Mouse (Mus musculus): ENCODE results near the gene 4931422A03Rik. TPM values are rescaled to one million over a fixed set of nuclear protein-coding genes. Genes with fewer than 3 reads are reported as not detected.
"Not testable (repeated sequence)": the region's sequence is repeated elsewhere in the genome, so short reads cannot be mapped to it uniquely, and the experiment has no call there.

The 4931422A03Rik gene
- polyA plus RNA-seq, 1 experiment from 2014 or later: 2.2 TPM

DNA sequence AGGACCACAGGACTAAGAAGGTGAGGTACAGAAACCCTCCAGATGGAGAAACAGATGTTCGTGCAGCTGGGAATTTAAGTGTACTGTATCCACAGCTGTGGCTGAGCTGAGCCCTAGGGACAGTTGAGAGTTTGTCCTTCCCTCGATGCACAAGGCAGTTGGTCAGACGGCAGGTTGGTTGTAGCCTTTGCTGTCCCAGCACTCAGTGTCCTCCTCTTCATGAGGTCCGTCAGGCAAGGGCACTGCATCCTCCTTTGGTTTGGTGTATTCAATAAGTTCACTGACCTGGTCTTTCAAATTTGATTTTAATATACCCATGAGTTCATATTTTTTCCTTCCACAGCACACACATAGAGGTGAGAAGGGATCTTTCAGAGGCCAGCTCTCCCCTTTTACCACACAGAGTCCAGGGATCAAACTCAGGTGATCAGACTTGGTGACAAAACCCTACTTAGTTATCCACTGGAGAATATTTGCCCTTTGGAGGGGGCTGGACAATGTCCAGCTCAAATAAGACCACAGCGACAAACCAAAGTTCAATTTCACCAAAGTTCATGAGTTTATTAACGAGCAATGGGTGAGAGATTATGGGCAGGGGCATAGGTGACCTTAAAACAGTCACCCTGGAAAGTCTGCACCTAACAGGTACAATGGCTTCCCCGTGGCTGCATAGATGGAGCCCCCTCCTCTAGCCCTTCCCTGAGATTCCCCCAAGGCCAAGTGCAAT, 20.2 kb downstream of the 4931422A03Rik start:
- ATAC-seq (ENCODE audit: low FRiP score, low read depth): no peak
- 80% methylated on average over 7 of the region's 7 CpGs for WGBS
- Histone ChIP-seq H3K36me3 (no peaks in the 10 kb centered on the region), H3K9me3 (no peaks in the 10 kb centered on the region), H3K27me3 (replicated peaks) (no peaks in the 10 kb centered on the region), H3K4me2 (replicated peaks) (no peak overlapping the region), H3K27ac (no peak overlapping the region), H3K4me3 (no peak overlapping the region), H3K9ac (no peak overlapping the region), H3K4me1 (no peaks in the 10 kb centered on the region)

DNA sequence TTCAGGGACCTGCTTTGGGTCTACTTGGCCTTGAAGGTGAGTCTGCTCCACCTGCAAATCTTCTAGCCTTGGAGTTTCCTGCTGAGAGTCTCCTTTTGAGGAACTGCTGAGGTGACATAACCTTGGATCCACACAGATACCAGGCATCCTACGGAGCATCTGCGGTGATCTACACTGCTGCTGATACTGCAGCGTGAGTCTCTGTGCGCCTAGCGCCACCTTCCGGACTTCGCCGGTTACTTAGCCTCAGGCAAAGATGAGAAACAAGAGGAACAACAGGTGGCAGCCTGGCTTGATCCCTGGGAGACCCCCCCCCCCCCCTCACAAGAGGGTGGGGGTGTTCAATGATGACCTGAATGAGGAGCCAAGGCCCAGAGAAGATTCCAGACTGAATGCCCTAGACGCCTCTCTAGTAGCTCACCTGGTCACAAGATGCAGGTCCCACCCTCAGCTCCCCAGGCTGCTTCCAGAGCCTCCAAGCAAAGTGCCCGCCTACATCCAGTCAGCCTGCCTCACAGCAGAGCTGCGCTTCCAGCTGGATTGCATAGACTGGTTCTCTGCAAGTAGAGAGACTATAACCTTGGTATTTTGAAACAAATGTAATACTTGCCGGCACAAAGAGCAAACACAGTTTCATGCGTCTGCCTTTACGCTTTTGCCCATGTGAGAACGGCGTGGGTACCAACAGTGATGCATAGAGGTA, 25.3 kb downstream of the 4931422A03Rik start:
- peak; percentile 50; the same call in 1 of the 2 replicates for ATAC-seq (ENCODE audit: low FRiP score, low read depth)
- WGBS: 35% methylated on average over 16 of the region's 16 CpGs
- no peaks in the 10 kb centered on the region for H3K9me3 ChIP-seq
- no peaks in the 10 kb centered on the region for H3K36me3 ChIP-seq
- no peak overlapping the region for H3K4me2 ChIP-seq (replicated peaks)
- H3K9ac ChIP-seq: no peak overlapping the region
- H3K4me1 ChIP-seq: no peaks in the 10 kb centered on the region
- H3K4me3 ChIP-seq: no peak overlapping the region
- H3K27me3 ChIP-seq (replicated peaks): no peaks in the 10 kb centered on the region
- H3K27ac ChIP-seq: no peak overlapping the region

GRCm38 (mm10) chr2:104001861-104002260, 26.3 kb downstream of the 4931422A03Rik start:
- Histone ChIP-seq H3K27ac (no peak overlapping the region), H3K9me3 (no peaks in the 10 kb centered on the region), H3K4me3 (no peak overlapping the region), H3K4me2 (replicated peaks) (no peak overlapping the region), H3K4me1 (no peaks in the 10 kb centered on the region), H3K27me3 (replicated peaks) (no peaks in the 10 kb centered on the region), H3K36me3 (no peaks in the 10 kb centered on the region), H3K9ac (no peak overlapping the region)
- WGBS: 86% methylated on average over 4 of the region's 4 CpGs
- ATAC-seq (ENCODE audit: low FRiP score, low read depth): no peak

- WGBS: 16% methylated on average over 2 of the region's 2 CpGs
- no peaks in the 10 kb centered on the region for H3K27me3 ChIP-seq (replicated peaks)
Measured at GRCm38 (mm10) chr2:104001076-104001475, 27.1 kb downstream of the 4931422A03Rik start.

GRCm38 (mm10) chr2:103992618-103993332, 35.4 kb downstream of the 4931422A03Rik start:
- peak overlapping the region; percentile 30 for H3K4me2 ChIP-seq (replicated peaks)
- peak; percentile 53; the same call in 1 of the 2 replicates for ATAC-seq (ENCODE audit: low FRiP score, low read depth)
- no peak overlapping the region for H3K4me3 ChIP-seq
- 23% methylated on average over 17 of the region's 17 CpGs for WGBS
- no peaks in the 10 kb centered on the region for H3K36me3 ChIP-seq
- H3K27ac ChIP-seq: no peak overlapping the region
- peaks cover 5% of the 10 kb centered on the region; the same call in 1 of the 2 replicates for H3K4me1 ChIP-seq
- H3K9ac ChIP-seq: no peak overlapping the region
- no peaks in the 10 kb centered on the region for H3K27me3 ChIP-seq (replicated peaks)
- H3K9me3 ChIP-seq: no peaks in the 10 kb centered on the region

More at GRCm38 (mm10) chr2:104001076-104001475, 27.1 kb downstream of the 4931422A03Rik start:
- Histone ChIP-seq H3K9ac (no peak overlapping the region), H3K9me3 (no peaks in the 10 kb centered on the region), H3K27ac (no peak overlapping the region), H3K36me3 (no peaks in the 10 kb centered on the region), H3K4me2 (replicated peaks) (no peak overlapping the region), H3K4me1 (no peaks in the 10 kb centered on the region), H3K4me3 (no peak overlapping the region)
- no peak for ATAC-seq (ENCODE audit: low FRiP score, low read depth)

- H3K27ac ChIP-seq: no peak overlapping the region
- H3K4me2 ChIP-seq (replicated peaks): peak overlapping the region; percentile 30; the same call in 1 of the 2 replicates
- H3K27me3 ChIP-seq (replicated peaks): no peaks in the 10 kb centered on the region
- WGBS: 74% methylated on average over 9 of the region's 9 CpGs
- no peaks in the 10 kb centered on the region for H3K9me3 ChIP-seq
- H3K4me1 ChIP-seq: peaks cover 5% of the 10 kb centered on the region; the same call in 1 of the 2 replicates
- H3K9ac ChIP-seq: no peak overlapping the region
- ATAC-seq (ENCODE audit: low FRiP score, low read depth): no peak; the same call in 1 of the 2 replicates
- no peaks in the 10 kb centered on the region for H3K36me3 ChIP-seq
- no peak overlapping the region for H3K4me3 ChIP-seq
Measured at GRCm38 (mm10) chr2:103992162-103992561, 36.0 kb downstream of the 4931422A03Rik start.

DNA sequence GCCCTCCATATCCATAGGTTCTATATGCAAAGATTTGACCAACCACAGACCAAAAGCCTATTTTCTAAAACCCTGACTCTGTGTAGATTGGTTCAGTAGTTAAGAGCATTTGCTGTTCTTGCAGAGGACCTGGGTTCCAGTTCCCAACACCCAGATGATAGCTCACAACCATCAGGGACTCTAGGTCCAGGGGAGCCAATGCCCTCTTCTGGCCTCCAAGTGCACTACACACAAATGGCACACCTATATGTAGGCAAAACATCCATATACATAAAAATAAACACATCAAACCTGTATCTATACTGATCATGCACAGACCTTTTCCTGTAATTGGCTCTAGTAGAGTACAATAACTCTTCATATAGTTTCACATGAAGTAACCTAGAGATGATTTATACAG, 36.9 kb downstream of the 4931422A03Rik start:
- H3K27me3 ChIP-seq (replicated peaks): no peaks in the 10 kb centered on the region
- no peak for ATAC-seq (ENCODE audit: low FRiP score, low read depth)
- H3K4me2 ChIP-seq (replicated peaks): no peak overlapping the region
- H3K36me3 ChIP-seq: no peaks in the 10 kb centered on the region
- H3K4me3 ChIP-seq: no peak overlapping the region
- H3K4me1 ChIP-seq: peaks cover 5% of the 10 kb centered on the region; the same call in 1 of the 2 replicates
- H3K9me3 ChIP-seq: no peaks in the 10 kb centered on the region
- H3K27ac ChIP-seq: no peak overlapping the region
- H3K9ac ChIP-seq: no peak overlapping the region

GRCm38 (mm10) chr2:103989724-103990123, 38.4 kb downstream of the 4931422A03Rik start:
- Histone ChIP-seq H3K4me2 (replicated peaks) (no peak overlapping the region), H3K9me3 (no peaks in the 10 kb centered on the region), H3K27me3 (replicated peaks) (no peaks in the 10 kb centered on the region), H3K4me1 (peaks cover 5% of the 10 kb centered on the region; the same call in 1 of the 2 replicates), H3K27ac (no peak overlapping the region), H3K9ac (no peak overlapping the region), H3K36me3 (no peaks in the 10 kb centered on the region), H3K4me3 (no peak overlapping the region)
- no peak for ATAC-seq (ENCODE audit: low FRiP score, low read depth)
- 88% methylated on average over 6 of the region's 6 CpGs for WGBS

DNA sequence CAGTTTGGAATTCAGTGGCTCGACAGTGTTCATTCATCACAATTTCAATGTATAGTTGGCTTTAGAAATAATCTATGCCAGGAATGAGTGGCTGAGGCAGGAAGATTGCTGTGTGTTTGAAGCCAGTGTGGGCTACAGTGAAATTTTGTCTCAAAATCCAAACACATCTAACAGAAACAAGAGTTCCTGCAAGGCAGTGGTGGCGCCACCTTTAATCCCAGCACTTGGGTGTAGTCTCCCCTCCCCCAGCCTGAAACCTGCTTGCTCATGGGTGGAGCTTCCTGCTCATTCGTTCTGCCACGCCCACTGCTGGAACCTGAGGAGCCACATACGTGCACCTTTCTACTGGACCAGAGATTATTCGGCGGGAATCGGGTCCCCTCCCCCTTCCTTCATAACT, 40.6 kb downstream of the 4931422A03Rik start:
- not testable (repeated sequence) for H3K27ac ChIP-seq; ATAC-seq (ENCODE audit: low FRiP score, low read depth); H3K36me3 ChIP-seq; H3K4me3 ChIP-seq; H3K9me3 ChIP-seq; H3K4me2 ChIP-seq (replicated peaks); H3K27me3 ChIP-seq (replicated peaks); H3K4me1 ChIP-seq; H3K9ac ChIP-seq
- 84% methylated on average over 8 of the region's 8 CpGs for WGBS

DNA sequence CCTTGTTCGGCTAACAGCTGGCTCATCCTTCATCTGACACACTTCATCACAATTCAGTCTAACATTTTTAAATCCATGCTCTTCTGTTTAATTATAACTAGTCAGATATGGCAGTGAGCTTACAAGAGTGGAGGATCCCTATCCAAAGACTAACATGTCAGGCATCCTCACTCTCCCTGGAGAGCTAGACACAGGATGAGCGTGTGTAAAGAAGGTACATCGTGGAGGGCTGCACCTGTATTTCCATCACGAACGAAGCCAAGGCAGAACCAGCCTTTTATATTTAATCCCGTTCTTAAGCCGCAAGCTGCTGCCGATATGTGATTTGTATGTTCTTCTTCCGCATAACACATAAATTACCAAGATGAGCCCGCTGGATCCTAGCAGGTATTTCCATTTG, 45.0 kb downstream of the 4931422A03Rik start:
- Histone ChIP-seq H3K4me3 (no peak overlapping the region), H3K4me1 (0 out of 2 replicates have a peak, but pooled peaks cover under 1% of the 10 kb centered on the region), H3K36me3 (no peaks in the 10 kb centered on the region), H3K27me3 (replicated peaks) (no peaks in the 10 kb centered on the region), H3K4me2 (replicated peaks) (no peak overlapping the region), H3K9ac (no peak overlapping the region), H3K9me3 (no peaks in the 10 kb centered on the region), H3K27ac (no peak overlapping the region)
- WGBS: 88% methylated on average over 10 of the region's 10 CpGs
- no peak for ATAC-seq (ENCODE audit: low FRiP score, low read depth)

DNA sequence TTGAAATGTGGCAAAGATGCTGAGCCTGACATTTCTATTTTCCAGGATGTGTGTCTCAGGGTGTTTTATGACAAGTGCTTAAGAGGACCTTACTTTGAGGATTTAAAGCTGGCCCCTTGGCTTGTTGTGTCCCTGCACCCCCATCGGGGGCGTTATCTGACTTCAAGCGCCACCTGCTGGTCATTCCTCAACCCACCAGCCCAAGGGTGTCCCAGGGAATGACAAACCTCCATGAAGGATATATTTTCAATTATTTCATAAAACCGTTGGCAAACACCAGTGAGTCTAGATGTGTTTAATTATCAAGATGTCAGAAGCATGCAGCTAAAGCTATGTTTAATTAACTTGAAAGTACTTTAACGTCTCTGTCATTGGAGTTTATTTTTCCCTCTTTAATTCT, 45.9 kb downstream of the 4931422A03Rik start:
- H3K9ac ChIP-seq: no peak overlapping the region
- no peak overlapping the region for H3K4me3 ChIP-seq
- H3K27ac ChIP-seq: no peak overlapping the region
- H3K36me3 ChIP-seq: no peaks in the 10 kb centered on the region
- no peaks in the 10 kb centered on the region for H3K27me3 ChIP-seq (replicated peaks)
- peak; percentile 78 for ATAC-seq (ENCODE audit: low FRiP score, low read depth)
- no peaks in the 10 kb centered on the region for H3K9me3 ChIP-seq
- WGBS: 12% methylated on average over 5 of the region's 5 CpGs
- peaks cover 6% of the 10 kb centered on the region; the same call in 1 of the 2 replicates for H3K4me1 ChIP-seq
- no peak overlapping the region for H3K4me2 ChIP-seq (replicated peaks)

- H3K4me1 ChIP-seq: peaks cover 6% of the 10 kb centered on the region; the same call in 1 of the 2 replicates
- no peaks in the 10 kb centered on the region for H3K9me3 ChIP-seq
- H3K9ac ChIP-seq: no peak overlapping the region
- ATAC-seq (ENCODE audit: low FRiP score, low read depth): no peak
- H3K27ac ChIP-seq: no peak overlapping the region
- H3K4me2 ChIP-seq (replicated peaks): no peak overlapping the region
- no peaks in the 10 kb centered on the region for H3K36me3 ChIP-seq
- H3K27me3 ChIP-seq (replicated peaks): 0 out of 2 replicates have a peak, but pooled peaks cover 8% of the 10 kb centered on the region
- WGBS: 44% methylated on average over 9 of the region's 9 CpGs
- H3K4me3 ChIP-seq: no peak overlapping the region
Measured at GRCm38 (mm10) chr2:103977716-103978115, 50.4 kb downstream of the 4931422A03Rik start.
